Mouse (Mus musculus): ENCODE results near the gene Ebi3.

Ebi3 gene

DNA sequence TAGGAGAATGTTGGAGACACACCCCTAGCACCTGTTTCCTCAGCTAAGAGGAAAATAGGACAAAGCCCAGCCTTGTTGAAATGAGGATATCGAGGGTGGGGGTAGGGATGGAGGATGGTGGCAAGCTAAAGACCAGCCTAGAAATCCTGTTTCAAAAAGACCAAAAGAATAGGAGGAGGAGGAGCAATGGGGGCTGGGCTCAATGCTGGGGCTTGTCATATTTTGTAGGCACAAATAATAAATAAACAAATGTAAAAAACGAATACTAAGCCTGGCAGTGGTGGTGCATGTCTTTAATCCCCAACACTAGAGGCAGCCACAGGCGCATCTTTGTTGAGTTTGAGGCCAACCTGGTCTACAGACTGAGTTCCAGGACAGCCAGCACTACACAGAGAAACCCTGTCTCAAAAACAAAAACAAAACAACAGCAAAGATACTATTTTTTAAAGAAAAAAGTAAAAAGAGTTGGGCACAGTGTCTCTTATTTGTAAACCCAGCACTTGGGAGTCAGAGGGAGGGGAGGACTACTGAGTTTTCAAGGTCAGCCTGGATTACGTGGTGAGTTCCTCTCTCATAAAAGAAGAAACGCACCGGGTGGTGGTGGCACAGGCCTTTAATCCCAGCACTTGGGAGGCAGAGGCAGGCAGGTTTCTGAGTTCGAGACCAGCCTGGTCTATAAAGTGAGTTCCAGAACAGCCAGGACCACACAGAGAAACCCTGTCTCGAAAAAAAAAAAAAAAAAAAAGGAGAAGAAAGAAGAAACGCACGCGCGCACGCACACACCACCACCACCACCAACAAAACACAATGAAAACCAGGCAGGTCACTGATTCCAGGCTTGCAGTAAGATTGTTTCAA, 5.5 kb downstream of the Ebi3 start:
- no peak for DNase-seq (ENCODE audit: extremely low spot score, low read depth, low spot score)

DNA sequence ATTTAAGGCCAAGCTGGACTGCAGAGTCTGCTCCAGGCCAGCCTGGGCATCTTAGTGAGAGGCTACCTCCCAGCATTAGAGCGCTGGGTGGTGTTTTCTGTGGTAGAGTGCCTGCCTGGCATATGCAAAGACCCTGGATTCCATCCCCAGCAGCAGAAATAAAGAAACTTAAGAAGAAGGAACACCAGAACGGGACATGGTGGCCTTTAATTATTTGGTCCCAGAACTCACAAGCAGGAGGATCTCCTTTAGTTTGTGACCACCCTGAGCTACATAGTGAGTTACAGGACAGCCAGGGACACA, 6.1 kb downstream of the Ebi3 start:
- no peak for DNase-seq (ENCODE audit: extremely low spot score, low read depth, low spot score)

DNA sequence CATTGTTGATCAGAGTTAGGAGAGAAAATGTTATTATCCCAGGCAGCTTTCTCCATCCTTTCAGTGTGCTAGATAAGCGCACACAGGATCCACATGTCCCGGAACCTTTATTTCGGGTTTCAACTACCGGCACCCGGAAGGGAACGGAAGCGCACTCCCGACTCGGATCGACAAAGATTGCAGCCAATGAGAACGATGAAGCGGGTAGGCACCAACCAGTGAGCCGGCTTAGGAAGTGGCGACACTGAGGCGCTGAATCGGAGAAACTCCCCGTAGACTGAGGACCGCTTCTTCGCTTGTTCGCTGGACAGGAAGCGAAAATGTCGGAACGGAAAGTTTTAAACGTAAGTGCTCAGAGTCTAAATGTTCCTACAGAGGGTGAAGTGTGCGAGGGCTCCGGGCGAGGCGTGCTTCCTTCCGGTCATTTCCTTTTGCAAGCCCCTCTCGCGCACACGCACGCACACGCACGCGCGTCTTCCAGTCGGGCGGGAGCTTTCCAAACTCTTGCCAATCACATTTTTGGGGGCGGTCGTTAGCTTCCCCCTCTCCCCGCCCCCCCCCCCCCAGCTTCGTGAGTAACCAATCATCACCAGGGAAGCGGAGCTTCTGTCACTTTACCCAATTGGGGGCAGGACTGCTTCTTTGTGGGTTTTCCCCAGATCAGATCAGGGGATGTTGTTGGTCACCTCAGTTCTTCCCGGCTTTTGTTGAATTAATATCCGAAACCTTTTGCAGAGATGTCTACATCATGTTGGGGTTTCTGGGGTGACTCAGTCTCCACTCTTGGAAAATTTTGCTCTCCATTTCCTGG, 6.7 kb downstream of the Ebi3 start, which contains the start of gene Yju2:
Gene Yju2 (plus strand): TSS at position 182 of the 811 bp plus-strand sequence.
- DNase-seq (ENCODE audit: extremely low spot score, low read depth, low spot score) = peak; percentile 91

DNA sequence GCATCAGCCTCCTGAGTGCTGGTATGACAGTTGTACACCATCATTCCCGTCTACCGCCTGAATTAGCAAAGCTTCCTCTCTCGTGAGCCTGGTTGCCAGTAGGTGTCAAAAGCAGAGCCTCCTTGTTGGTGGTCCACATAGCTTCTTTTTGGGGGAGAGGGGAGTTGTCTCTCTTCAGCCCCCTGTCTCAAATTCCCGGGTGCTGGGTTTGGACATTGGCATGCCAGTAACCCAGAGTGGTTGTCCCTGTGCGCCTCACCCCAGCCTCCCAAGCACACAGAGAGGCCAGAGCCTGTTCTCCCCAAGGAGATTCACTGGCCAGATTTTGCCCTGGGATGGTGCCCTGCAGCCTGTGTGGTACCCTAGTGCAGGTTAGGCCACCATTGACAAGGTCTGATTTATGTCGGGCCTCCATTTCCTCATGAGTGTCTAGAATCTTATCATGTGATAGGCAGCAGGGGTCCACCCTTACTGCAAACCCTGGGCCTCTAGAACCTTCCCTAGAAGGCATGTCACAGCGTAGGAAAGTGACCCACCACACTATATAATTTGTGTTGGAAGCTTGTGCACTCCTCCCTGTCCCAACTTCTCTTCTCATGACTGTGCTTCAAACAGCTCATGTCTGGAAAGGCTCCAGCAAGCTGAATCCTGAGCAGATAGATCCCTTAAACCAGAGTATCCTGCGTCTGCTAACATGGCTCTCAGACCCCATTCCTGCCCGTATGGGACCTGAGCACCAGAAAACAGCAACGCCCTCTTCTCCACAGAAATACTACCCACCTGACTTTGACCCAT, 7.7 kb downstream of the Ebi3 start:
- no peak for DNase-seq (ENCODE audit: extremely low spot score, low read depth, low spot score)

DNA sequence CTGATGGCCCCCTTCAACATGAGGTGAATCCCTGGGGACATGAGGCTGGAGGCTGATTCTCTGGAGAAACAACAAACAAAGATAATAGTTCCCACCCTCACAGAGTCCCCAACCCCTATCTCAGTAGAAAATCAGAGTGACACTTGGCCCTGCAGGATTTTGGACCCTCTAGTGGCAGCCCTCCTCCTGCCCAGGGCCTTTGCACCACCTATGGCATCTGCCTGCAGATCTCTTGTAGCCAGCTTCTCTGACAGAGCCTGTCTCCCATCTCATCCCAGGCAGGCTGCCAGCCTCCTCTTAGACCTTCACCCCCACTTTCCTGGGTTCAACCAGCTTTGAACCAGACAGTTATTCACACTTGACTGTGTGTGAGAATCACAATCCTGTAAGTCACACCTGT, 8.4 kb downstream of the Ebi3 start:
- DNase-seq (ENCODE audit: extremely low spot score, low read depth, low spot score) = no peak

DNA sequence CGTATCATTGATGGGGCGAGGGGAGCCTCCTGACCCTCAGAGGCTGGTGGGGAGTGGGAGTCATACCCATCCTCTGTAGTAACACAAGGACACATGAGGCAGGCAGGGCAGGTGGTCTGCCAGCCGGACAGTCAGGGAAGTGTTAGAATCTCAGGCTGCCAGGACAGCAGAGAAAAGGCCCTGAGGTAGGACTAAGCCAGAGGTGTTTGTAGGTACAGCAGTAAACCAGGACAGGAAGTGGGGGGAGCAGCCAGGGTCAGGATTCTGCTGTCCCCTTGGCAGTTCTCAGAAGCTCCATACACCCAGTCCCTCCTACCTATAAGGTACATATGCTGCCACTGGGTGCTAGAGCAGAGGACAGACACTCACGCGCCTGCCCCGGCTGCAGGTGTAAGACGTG, 9.2 kb downstream of the Ebi3 start:
- no peak for DNase-seq (ENCODE audit: extremely low spot score, low read depth, low spot score)

DNA sequence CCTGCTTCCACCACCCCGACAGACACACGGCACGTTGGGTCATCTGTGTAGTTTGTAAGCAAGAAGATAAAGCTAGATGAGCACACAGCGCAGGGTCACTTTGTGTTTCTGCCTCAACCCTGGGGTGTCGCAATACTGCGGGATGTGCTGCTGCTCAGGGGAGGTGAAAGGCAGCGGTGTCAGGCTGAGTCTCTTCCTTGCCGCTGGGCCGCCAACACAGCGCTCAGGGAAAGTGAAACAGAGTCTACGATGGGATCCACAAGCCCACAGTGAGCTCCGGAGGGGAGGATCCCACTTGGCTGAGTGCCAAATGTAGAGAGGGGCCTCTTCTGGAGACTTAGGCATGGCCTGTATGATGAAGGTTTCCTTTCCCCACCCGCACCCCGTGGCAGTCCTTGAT, 10.7 kb downstream of the Ebi3 start:
- no peak for DNase-seq (ENCODE audit: extremely low spot score, low read depth, low spot score)

DNA sequence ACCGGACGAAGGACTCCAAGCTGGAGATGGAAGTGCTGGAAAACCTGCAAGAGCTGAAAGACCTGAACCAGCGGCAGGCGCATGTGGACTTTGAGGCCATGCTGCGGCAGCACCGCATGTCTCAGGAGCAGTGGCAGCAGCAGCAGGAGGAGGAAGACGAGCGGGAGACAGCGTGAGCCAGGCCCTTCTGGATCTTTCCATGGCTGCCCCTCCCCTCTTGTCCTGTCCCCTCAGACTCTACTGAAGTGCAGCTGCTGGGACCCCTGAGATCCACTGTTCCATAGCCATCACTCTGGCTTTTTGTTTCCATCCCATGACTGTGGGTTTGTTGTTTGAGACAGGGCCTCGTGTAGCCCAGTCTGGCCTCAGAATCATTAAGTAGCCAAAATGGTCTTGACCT, 12.1 kb downstream of the Ebi3 start:
- no peak for DNase-seq (ENCODE audit: extremely low spot score, low read depth, low spot score)

DNA sequence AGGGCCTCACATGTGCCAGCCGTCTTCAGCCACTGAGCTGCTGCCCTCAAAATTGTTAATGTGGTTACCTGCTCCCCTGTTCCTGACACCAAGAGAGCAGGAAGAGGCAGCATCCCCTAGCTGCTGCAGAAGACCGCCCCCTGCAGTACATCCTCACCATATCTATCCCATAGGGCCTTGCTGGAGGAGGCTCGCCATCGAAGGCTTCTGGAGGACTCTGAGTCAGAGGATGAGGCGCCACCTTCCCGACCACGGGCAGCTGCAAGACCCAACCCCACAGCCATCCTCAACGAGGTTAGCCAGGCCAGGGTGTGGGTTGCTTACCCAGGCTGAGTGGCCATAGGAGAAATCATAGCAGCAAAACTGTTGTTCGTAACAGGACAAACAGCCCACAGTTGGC, 12.6 kb downstream of the Ebi3 start:
- no peak for DNase-seq (ENCODE audit: extremely low spot score, low read depth, low spot score)

DNA sequence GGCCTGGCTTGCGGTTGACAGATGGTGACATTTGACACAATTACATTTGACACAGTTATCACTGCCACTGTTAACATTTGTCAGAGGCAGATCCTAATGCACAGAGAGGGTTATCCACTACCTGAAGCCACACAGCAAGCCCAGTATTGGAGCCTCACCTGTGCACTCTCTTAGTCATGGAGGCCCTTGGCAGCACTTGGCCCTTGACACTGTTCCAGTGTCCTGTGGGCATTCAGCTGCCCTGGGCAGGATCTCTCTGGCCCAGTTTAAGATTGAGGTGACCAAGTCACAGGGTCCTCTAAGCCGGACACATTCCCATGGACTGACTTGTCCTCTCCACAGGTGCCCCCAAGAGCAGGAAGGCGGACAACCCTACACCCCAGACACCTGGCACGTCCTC, 14.7 kb downstream of the Ebi3 start:
- no peak for DNase-seq (ENCODE audit: extremely low spot score, low read depth, low spot score)

DNA sequence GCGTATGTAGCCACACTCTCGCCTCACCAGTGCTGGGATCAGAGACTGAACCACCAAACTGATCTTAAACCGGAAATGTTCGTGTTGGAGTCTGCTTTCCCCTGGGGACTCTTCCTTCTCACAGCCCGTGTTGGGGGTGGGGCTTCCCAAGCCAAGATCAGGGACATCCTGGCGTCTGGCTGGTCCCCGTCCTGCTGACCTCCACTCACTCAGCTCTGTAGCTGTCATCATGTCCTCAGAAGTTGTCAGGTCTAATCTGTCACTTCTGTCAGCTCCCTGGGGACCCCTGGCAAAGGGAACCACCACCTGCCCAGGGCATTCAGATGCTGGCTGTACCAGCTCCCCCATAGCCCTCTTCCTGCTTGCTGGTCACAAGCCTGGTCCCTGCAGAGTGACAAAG, 15.8 kb downstream of the Ebi3 start:
- DNase-seq (ENCODE audit: extremely low spot score, low read depth, low spot score) = no peak

DNA sequence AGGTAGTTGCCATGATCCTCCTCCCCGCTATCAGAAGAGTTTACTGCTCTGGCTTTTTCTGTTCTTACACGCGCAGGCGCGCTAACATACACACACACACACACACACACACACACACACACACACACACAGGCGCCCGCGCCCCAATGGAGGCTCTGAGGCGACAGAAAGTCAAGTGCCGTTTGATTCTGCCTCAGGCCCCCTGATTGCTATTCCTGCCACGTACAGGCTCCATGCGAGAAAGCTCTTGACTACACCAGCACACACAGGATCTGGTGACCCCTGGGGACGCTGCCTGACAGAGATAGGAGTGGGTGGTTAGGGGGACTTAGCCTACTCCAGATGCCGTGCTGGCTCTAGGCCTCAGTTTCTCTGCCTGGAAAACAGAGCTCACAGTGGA, 17.1 kb downstream of the Ebi3 start:
- DNase-seq (ENCODE audit: extremely low spot score, low read depth, low spot score) = no peak

DNA sequence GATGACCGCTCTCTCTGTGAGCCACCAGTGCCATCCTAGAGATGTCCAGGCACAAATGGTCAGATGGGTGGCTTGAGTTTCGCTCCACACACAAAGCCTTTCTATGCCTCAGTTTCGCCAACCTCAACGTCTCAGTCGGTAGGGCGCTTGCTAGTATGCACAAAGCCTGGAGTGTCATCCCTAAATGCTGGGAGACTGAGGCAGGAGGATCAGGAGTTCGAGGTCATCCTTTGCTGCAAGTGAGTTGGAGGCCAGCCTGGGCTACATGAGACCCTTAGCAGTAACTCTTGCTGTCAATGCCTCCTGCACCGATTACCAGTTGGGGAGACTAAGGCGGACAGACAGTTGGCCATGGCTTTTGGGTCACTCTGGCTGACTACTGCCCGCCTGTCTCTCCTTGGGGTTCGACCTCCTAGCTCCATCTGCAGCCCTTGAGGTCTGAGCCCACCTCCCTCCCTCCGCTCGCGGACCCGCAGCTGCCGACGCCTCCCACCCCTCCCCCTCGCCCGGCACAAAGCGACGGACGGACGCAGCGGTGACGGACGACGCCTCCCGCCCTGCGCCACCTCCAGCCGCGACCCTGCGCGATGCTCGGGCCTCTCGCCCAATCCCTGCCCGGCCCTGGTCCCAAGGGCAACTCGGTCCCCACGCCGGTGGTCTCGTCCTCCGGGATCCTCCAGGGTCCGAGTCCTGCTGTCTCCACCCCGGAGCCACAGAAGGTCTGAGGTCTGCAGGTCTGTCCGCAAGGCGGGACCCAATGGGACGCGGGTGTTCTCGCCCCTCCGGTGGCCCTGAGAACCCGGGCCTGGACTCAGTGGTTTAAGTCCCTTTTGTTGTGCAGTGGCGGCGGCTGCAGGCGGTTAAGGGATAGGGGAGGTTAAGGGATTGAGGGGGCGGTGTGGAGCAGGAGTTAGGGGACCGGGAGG, 17.8 kb downstream of the Ebi3 start, which contains the start of gene Shd:
Gene Shd (plus strand): TSS at position 502 of the 926 bp plus-strand sequence.
- no peak for DNase-seq (ENCODE audit: extremely low spot score, low read depth, low spot score)

DNA sequence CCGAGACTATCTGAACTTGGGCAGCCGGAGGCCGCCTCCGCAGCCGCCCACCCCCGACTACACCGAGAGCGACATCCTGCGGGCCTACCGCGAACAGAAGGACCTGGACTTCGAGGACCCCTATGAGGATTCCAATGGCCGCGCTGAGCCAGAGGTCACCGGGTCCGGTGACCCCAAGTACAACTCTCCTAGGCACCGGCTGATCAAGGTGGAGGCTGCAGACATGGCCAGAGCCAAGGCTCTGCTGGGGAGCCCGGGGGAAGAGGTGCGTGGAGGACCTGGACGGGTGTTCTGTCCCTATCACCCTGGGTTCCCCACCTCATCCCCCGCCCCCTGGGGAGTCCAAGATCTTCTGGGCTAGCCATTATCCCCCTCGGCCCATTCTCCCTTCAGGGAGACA, 19.0 kb downstream of the Ebi3 start:
- DNase-seq (ENCODE audit: extremely low spot score, low read depth, low spot score) = no peak

DNA sequence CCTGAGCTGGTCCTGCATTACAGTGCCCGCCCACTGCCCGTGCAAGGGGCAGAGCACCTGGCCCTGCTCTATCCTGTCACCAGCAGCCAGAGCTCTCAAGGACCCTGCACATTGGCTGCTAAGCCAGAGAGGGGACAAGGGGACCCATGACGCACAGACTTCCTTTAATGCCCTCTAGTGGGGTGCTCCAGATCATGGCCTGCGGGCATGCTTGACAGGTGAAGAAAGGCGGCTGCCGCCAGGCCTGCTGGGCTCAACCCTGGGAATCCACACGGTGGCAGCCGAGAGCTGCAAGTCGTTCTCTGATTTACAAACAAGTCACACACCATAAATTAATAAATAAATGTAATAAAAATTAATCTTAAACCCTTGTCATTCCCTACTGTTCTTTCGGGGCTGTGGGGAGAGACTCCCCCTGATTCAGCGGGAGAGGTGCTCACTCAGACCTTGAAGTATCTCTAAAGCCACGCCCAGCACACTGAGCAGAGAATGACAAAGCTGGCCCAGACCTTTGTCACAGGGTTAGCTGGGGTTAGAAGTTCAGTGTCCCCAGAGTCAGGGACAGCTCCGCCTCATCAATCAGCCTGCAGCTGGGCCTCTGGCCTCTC, 23.9 kb downstream of the Ebi3 start:
- DNase-seq (ENCODE audit: extremely low spot score, low read depth, low spot score) = no peak

DNA sequence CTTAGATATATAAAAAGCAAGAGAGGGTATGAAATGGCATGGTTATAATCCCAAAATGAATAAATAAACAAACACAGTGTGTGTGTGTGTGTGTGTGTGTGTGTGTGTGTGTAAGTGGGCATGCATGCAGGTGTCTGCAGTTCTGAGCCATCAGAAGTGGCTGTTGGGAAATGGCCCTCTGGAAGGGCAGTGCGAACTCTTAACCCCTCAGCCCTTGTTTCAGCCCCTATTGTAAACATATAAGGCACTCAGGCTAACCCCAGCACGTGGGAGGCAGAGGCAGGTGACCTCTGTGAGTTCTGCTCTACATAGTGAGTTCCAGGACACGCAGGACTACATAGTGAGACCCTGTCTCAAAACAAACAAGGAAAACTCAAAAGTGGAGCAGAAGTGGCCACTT, 24.9 kb downstream of the Ebi3 start:
- no peak for DNase-seq (ENCODE audit: extremely low spot score, low read depth, low spot score)

DNA sequence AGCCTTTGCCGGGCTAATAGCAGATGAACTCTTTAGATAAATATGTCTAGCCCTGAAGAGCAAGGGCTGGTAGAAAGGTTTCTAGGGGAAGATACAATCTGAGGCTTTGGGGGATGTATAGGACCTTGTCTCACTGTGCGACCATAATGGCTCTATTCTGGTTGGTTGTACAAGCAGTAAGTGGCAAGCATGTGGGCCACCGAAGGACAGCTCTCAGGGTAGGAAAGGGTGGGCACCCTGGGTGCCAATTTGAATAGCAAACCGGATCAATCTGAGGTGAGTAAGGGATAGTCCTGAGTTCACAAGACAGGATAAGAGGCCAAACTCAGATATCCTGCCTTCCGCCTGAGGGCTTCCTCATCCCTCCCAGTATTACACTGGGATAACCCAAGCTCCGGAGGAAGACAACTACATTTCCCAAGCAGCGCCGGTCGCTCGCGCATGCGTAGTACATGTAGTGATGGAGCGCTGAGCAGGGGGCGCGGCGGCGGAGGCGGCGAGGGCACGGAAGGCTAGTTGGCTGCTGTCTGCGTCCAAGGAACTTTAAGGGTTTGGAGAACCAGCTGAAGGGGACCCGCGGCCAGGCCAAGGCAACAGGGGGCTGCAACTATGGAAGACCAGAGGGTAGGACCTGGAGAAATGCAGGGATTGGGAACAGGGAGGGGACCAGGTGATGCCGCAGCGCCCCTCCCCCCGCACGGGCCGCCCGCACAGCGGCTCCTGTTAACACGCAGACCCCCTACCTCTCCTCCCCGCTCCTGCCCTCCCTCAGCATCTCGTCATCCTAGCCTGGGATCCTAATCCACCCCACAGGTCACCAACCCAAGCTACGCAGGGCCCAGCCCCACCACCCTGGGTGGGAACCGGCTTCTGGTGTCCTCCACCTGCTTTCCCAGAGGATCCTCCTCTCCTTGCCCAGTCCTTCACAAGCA, 33.9 kb downstream of the Ebi3 start, which contains the start of gene Fsd1:
Gene Fsd1 (plus strand): TSS at position 480 of the 932 bp plus-strand sequence.
- DNase-seq (ENCODE audit: extremely low spot score, low read depth, low spot score) = no peak

DNA sequence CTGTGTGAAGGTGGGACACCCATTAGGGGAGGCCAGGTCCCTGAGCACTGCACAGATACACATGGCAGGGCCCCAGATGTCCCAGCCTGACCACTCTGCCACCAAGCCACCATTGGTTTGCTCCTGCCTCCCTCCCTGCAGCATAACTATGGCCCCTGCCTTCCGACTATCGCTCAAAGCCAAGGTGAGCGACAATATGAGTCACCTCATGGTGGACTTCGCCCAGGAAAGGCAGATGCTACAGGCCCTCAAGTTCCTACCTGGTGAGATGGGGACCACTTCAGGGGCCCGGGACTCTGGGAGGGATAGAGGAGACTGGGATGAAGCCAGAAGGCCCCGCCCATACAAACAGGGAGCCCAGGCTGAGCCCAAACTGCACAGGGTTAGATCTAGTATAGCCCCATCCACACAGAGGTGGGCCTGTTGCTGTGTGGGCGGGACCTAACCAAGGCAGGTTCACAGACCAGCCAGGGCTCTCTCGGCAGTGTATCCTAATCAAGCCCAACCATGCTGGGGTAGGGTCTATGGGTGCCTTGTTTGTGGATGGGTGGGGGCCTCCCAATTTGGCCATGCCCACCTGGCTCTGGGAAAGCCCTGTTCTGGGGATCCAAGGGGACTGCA, 37.9 kb downstream of the Ebi3 start:
- DNase-seq (ENCODE audit: extremely low spot score, low read depth, low spot score) = no peak
